Mouse (Mus musculus) spleen, adult 12 weeks (tissue): ENCODE results near the gene Gse1.

Experiments used
- DNase-seq: peaks from one replicate; pipeline ENCODE4 v3.0.0; 2022; ENCODE audit warnings: low spot score

The Gse1 gene

DNA sequence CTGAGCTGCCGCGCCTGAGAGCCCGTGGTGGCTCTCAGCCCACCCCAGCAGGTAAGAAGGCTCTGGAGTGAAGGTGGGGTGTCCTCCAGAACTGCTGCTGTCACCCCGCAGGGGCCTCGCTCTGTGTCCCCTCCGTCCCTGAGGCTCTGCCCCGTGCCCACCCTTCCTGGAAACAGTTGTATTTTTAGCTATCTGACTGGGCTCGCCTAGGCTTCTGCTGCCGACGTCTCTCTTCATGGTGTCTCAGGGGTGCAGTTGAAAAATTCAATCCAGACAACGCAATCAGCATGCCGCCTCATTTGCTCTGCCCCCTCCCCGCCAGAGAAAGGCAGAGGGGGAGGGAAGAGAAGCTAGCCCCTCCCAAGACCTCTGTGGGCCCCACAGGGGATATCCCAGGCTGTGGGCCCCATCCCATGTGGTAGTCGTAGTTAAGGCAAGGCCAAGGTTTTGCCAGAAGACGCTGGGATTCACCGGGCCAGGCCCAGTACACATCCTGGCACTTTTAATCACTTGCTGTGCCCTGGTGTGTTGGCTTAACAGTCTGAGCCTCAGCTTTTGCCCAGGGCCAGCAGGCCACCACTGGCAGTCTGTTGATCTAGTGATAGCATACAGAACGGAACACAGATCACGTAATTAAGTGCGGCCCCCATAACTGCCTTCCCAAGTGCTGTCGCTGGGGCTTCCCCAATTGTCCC lies 328.1 kb downstream of the Gse1 start:
- no peak for DNase-seq

DNA sequence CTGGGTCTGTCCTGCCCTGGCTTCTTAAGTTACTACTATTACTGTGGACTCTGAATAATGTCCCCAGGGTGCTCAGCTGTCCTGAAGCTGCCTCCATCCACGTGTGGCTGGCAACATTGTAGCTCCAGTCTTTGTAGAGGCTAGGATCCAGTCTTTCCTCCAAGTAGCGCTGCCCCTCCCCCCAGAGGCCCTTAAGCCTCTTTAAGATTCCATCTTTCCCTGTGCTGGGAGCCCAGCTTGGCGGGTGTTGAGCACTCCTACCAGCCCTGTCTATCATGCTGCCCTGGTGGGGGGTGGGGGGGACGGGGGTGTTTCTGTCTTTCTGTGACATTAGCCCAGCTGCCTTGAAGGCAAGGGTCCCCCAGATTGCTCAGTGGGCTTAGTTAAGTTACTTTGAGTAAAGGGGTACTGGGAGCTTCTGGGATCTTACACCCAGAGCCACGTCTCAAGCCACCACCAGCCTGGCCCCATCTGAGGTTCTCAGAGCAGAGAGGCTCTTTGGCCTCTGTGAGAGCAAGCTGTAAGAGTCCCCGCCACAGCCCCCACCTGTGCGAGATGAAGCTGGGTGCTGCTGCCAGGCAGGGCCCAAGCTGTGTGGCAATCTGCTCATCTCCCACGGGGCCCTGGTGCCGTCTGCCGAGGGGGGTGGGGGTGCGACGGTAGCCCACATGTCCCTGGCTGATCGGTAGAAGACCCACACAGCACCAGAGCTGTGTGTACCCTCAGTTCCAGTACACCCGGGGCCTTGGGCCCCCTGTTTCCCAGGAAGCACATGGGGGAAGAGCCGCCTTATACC lies 329.1 kb downstream of the Gse1 start:
- DNase-seq: no peak

DNA sequence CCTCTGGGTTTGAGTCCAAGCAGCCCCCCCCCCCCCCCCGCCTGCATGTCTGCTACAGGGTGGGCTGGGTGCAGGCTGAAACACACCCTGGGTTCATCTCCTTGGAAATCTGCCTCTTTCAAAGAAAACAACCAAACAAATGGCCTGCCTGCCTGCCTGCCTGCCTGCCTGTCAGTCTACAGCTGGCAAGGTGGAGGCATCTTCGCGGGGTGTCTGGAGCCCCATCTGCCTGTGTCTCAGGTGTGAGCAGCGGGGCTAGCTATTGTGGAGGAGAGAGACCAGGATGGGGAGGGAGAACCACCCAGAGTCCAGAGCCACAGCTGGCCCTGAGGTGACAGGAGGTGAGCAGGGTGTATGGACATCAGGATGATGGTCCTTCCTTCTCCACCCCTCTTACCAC lies 329.9 kb downstream of the Gse1 start:
- no peak for DNase-seq

DNA sequence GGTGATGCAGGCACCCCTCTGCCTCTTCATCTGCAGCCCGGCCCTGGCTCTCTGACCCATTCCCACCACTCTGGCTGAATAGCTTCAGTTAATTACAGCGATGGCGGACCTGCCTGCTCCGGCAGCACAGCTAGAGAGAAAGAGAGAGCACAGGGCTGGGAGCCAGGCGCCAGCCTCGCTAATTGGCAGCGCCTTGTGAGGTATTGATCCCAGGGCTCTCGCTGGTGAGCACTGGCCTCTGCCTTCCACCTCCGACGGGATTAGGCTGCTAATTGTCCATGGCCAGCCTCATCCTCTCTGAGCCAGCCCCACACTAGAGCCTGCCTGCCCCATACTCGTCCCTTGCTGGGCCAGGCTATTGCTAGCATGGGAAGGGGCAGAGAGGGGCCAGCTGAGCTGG lies 331.4 kb downstream of the Gse1 start:
- DNase-seq: no peak

GRCm38 (mm10) chr8:120560535-120560934 lies 332.3 kb downstream of the Gse1 start:
- no peak for DNase-seq

- no peak for DNase-seq
Measured at GRCm38 (mm10) chr8:120561539-120562435, 333.5 kb downstream of the Gse1 start.

- DNase-seq: no peak
Measured at GRCm38 (mm10) chr8:120562680-120563347, 334.6 kb downstream of the Gse1 start.

DNA sequence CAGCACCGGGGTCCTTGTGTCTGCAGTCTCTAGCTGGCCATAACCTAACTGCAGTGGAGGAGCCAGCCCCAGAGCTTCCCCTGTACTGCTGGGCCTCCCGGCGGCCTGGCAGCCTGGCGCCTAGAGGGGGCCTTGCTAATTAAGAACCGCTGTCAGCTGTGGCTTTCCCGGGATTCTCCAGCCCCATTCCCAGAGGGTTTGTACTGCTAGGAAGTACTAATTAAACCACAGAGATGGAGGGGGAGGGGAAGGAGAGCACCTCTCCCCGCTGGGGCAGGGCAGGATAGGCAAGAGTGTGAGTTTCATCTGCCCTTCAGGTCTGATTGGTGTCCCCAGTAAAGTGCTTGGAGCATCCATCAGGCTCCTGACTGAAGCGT lies 335.1 kb downstream of the Gse1 start:
- no peak for DNase-seq

DNA sequence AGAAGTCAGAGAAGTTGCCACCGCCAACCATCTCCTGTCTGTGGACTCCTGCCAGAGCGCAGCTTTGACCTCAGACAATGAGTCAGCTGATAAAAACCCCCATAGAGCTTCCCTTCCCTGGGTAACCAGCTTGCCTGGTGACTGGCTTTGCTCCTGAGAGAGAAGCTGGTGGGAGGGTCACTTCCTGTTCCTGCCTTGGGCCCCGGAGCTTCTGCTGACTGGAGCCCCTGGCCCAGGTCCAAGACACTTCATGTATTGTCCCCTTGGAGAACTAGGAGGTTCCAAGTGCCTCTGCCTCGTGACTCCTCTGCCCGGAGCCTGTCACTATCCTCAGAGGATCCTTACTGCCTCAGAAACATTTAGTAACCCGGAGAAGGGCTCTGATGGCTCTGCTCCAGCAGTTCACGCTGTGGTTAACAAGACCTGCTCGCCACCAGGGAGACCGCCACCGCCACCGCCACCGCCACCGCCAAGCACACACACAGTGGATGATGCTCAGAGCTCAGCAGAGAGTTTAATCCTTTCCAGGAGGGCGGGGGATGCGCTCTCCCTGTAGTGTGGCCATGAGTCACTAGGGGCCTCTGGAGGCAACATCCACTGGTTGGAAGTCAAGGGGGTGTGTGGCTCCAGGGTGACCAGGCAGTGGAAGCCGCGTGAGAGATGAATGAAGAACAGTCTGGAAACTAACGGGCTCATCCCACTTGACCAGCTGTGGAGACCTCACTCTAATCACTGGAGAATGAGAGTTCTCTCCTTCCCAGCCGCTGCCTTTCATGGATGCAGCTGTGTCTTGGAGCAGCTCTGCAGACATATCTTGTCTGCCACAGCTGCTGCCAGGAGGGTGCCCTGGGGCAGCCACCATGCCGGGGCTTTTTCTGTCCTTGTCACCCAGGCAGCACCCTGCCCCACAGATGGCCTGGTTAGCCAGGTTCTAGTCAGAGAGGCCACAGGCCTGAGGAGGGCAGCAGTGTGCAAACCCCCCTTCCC lies 335.9 kb downstream of the Gse1 start:
- no peak for DNase-seq

DNA sequence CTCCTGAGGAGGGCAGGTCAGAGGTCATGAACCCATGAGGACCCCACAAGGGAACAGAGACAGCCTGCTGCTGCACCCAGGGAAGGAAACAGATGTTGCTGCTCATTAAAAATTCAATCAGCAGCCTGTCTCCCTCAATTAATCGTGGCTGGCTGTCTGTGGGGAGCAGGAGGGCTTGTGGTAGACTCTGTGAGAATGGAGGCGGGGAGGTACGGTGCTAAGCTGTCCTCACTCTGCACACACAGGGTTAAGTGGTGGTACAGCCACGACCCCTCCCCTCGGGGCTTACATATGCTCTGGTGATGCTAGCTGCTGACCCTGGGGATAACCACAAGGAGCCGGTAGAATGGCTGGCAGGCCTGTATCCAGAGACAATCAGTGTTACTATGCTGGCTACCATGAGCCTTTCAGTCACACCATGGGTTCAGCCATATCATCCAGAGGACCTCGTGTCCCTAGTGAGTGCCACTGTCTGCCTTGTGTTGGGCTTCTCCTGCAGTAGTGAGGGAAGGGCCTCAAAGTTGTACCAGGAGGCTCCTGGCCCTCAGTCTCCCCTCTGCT lies 337.0 kb downstream of the Gse1 start:
- no peak for DNase-seq

GRCm38 (mm10) chr8:120566681-120567080 lies 338.4 kb downstream of the Gse1 start:
- no peak for DNase-seq

- DNase-seq: no peak
Measured at GRCm38 (mm10) chr8:120567731-120568130, 339.5 kb downstream of the Gse1 start.

- DNase-seq: no peak
Measured at GRCm38 (mm10) chr8:120568164-120568798, 340.0 kb downstream of the Gse1 start.

DNA sequence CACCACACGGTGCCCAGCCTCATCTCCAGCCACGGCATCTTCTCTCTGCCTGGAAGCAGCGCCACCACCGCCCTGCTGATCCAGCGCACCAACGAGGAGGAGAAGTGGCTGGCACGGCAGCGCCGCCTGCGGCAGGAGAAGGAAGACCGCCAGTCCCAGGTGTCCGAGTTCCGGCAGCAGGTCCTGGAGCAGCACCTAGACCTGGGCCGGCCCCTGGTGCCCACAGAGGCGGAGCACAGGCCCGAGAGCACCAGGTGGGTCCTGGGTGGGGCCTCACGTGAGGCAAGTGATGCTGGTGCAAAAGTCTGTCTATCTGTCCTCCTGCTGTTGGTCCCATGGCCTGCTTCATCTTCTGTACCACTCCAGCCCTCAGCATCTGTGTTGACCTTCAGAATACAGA lies 340.9 kb downstream of the Gse1 start:
- DNase-seq: no peak

DNA sequence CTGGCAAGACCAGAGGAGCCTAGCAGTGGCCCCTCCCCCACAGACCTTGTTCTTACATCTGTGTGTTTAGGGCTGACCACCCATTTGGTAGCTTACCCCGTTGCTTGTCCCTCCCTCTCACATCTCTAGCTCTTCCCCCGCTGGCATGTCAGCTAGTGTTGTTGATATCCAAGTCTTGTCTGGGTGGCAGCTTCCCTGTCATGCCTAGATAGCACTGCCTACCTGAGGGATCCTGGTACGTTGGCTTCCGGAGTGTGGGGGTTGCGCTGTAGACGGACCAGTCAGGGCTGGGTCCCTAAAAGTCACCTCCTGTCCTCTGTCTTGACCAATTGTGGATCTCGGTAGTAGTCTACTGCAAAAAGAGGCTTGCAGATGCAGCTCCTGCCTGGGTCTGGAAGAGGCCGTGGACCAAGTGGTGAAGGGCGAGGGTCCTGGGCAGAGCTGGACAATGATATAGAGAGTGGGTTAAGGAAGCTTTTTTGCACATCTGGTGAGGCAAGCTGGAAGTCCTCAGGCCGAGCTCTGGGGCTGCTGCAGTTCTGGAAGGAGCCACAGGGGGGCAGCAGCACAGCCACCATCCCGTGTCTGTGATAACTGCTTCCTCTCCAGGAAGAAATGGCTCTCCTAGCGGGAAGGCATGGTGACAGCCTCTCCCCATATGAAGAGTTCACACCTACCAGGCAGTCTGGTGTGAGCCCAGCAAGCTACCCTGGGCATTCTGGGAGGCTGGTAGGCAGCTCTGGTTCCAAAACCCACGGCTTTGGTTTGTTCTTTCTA lies 341.9 kb downstream of the Gse1 start:
- DNase-seq: peak; percentile 68

- no peak for DNase-seq
Measured at GRCm38 (mm10) chr8:120571561-120571960, 343.3 kb downstream of the Gse1 start.

GRCm38 (mm10) chr8:120572534-120572933 lies 344.3 kb downstream of the Gse1 start:
- DNase-seq: no peak

GRCm38 (mm10) chr8:120573866-120574265 lies 345.6 kb downstream of the Gse1 start:
- DNase-seq: no peak

DNA sequence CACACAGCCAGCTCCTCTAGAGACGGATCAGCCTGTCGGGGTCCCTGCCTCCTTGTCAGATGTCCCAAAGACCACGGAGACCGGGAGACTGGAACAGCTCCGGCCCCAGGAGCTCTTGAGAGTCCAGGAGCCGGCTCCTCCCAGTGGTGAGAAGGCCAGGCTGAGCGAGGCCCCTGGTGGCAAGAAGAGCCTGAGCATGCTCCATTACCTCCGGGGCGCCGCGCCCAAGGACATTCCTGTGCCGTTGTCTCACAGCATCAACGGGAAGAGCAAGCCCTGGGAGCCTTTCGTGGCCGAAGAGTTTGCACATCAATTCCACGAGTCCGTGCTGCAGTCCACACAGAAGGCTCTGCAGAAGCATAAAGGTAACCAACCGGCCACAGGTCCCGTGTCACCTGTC lies 346.7 kb downstream of the Gse1 start:
- no peak for DNase-seq
